Mouse (Mus musculus): ENCODE data around the gene Usp46.

The Usp46 gene

DNA sequence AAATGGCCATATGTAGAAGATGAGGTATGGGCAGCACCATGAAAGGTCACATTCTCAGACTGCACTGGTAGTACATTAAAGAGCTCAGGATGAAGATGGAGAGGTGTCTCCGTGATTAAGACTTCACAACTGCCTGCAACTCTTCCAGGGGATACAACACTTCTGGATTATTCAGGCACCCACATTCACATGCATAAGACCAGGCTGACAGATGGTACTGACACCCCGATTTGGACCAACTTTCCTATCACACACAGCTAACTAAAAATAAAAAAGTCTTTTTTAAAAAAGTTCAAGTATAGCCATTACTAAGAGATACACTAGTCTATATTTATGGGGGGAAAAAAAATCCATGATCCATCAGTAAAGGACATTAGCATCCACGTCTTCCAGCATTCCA lies 112.5 kb downstream of the Usp46 start:
- no peak for DNase-seq (ENCODE audit: low spot score in 2 of 2)

GRCm38 (mm10) chr5:73955005-73955404 lies 113.2 kb downstream of the Usp46 start:
- no peak for DNase-seq (ENCODE audit: low spot score in 2 of 2)

DNA sequence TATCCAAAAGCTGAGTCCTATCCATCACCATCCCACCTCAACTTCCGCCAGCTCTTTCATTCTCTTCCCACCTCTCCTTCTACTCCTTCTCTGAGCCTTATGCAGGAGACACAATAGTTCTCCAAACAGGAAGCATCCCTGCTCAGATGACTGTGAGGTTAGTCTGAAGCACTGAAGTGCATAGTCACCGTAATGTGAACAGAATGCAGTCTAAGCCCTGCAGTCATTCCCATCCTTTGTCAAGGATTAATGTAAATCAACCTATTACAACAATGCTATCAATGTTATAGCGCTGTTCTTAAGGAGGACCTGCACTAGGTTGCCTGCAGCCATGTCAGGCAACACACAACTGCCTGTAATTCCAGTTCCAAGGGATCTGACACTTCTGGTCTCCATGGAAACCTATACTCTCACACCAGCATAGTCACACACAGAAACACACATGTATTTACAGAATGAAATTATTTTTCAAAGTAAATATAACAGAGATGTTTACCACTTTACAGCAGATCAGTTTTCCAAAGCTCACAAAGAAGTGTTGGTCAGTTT lies 115.1 kb downstream of the Usp46 start:
- DNase-seq (ENCODE audit: low spot score in 2 of 2), result no peak

- DNase-seq (ENCODE audit: low spot score in 2 of 2), result no peak
Measured at GRCm38 (mm10) chr5:73951649-73952000, 116.6 kb downstream of the Usp46 start.

DNA sequence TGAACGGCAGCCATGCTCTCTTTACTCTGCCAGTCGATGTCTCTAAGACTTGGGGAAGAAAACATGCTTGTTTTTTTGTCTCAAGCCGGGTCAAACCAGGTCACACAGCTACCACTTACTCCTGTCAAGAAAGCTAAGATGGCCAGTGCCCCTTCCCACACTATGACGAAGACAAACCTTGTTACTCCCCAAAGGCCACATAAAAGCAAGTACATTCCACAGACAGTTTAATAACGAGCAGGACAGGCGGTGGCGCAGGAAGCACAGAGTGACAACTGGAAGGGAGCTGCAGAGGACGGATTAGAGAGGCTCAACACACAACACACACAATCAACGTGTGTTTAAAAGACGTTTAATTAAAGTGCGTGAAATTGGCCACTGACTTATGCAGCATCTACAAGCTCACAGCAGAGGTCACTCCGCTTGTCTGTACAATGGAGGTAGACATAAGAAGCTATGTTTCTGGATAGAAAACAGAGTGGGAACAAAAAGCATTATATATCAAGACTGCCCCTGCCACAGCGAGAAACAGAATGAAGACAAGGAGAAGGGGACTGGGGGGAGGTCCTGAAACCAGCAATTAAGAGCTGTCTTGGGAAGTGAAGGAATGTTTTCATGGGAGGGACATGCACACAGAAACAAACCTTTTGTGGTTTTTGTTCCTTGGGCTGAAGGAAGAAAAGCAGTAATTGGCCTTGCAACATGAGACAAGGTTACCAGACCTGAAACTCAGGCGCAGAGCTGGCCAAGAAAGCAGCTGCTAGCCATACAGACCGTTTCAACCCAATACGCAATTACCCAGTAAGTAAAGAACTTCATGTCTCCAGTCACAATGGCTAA lies 117.2 kb downstream of the Usp46 start:
- no peak for DNase-seq (ENCODE audit: low spot score in 2 of 2)

Measured in spleen, postnatal 10 days (tissue).